Mouse (Mus musculus) brown adipose tissue, adult 24 weeks (tissue): ENCODE data around the gene Klf2. TPM values are rescaled to one million over a fixed set of nuclear protein-coding genes. Genes with fewer than 3 reads are reported as not detected.

Experiments used
- H3K27ac ChIP-seq: fragments of 200-500 bp; replicated peaks from 2 replicates; pipeline ENCODE4 v1.5.1; 2012; ENCODE audit warnings: low read depth, mild to moderate bottlenecking, low read length
- H3K4me1 ChIP-seq: fragments of 200-500 bp; 2 replicates; pipeline ENCODE4 v1.6.1; 2012; ENCODE audit warnings: low read length, mixed read lengths; ENCODE audit not compliant: control insufficient read depth, insufficient read depth, insufficient read length
- H3K4me3 ChIP-seq: fragments of 200-500 bp; 2 replicates; pipeline ENCODE4 v1.5.1; 2012; ENCODE audit warnings: low read depth, mild to moderate bottlenecking, low read length, moderate library complexity; ENCODE audit not compliant: insufficient read depth
- polyA plus RNA-seq: library from polyadenylated mRNA; stranded (reverse); fragments of >200 nt; gene quantifications from 2 replicates; pipeline ENCODE4 v1.2.4, GENCODE M21; 2012; ENCODE audit not compliant: missing spikeins, insufficient read depth, insufficient read length

Klf2 gene
- polyA plus RNA-seq, result 30.6 and 88.0 TPM in 2 replicates

DNA sequence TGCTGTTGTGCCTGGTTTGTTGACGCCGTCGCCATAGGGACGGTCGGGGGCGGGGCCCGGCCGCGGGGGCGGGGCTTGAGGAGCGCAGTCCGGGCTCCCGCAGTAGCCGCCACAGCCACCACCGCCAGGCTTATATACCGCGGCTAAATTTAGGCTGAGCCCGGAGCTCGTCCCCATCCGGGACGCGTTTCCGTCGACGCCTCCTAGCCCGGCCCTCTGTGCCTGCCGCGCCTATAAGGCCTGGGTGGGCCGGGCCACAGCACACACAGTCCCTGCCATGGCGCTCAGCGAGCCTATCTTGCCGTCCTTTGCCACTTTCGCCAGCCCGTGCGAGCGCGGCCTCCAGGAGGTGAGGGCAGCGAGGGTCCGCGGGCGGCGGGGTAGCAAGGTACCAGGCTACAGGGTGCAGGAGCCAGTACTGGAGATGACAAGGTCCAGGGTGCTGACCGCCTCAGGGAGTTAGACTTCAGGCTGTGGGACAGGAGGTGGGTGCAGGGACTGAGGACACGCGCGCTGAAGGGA lies at the start of gene Klf2:
Gene Klf2 (plus strand): TSS at position 233 of the 522 bp plus-strand sequence.
- Histone ChIP-seq H3K4me1 (no peaks in the 10 kb centered on the region), H3K4me3 (peak within 1 kb of the TSS; percentile 95), H3K27ac (peak within 1 kb of the TSS; percentile 93)

- Histone ChIP-seq H3K4me3 (no peak overlapping the region), H3K27ac (peak overlapping the region; percentile 88), H3K4me1 (peaks cover 30% of the 10 kb centered on the region)
Measured at GRCm38 (mm10) chr8:72270606-72271005, 48.2 kb upstream of the Klf2 start.

DNA sequence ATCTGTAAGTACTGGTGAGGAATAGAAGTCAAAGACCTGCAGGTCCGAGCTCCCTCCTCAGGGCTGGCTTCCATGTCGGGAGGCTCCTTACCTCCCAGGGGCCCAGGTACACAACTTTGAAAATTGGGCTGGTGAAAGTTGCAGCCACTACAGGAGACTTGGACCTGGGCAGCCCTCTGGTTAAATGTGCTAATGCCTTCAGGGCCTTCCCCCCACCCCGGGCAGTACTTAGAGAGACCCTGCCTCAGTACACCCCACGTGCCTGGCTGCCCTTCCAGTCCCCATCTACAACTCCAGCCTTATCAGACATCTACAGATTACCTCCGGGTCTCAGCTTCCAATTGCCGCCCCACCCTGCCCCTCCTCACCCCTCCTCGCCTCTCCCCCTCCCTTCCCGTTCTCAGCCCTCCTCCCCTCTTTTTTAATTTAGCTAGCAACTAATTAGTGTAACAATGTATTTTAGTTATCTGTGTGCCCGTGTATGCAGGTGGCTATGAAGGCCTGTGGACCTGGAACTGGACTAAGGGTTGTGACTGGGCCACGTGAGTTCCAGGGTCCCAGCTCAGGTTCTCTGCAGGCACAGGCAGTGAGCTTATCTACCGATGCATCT lies 47.7 kb upstream of the Klf2 start:
- Histone ChIP-seq H3K4me1 (peaks cover 26% of the 10 kb centered on the region), H3K27ac (peak overlapping the region; percentile 88), H3K4me3 (no peak overlapping the region)

DNA sequence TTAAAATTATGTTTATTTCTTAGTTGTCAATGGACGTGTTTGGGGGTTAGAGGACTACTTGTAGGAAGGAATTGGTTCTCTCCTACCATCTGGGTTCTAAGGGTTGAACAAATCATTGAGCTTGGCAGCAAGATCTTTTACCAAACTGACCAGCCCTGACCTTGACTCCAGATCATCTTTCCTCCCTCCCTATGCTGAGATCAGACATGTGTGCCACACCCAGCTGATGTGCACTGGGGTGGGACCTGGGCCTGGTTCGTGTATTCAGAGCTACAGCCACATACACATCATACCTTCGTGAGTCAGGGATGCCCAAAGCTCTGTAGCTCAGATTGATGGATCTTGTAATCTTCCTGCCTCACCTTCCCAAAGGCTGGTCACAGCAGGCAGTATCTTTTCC lies 47.1 kb upstream of the Klf2 start:
- Histone ChIP-seq H3K4me3 (no peak overlapping the region), H3K27ac (peak overlapping the region; percentile 88), H3K4me1 (peaks cover 26% of the 10 kb centered on the region)

DNA sequence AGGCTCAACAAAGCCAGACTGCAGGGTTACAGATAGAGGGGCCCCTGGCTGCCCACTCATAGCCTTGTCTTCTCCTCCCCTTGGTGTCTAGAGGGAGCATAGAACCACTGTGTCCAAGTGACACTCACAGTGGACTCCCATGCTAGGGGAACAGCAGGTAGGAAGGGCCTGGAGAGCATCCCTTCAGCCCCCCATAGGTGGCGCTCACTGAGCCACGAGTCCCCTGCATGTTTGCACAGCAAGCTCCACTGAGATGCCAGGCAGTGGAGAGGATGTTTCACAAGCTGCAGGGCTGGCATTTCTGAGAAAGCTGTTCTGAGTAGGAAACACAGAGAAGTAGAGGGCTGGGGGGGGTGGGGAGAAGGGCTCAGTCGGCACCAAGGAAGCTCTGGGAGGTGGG lies 46.5 kb upstream of the Klf2 start:
- Histone ChIP-seq H3K27ac (peak overlapping the region; percentile 21; the same call in 1 of the 2 replicates), H3K4me3 (no peak overlapping the region), H3K4me1 (peaks cover 25% of the 10 kb centered on the region)

DNA sequence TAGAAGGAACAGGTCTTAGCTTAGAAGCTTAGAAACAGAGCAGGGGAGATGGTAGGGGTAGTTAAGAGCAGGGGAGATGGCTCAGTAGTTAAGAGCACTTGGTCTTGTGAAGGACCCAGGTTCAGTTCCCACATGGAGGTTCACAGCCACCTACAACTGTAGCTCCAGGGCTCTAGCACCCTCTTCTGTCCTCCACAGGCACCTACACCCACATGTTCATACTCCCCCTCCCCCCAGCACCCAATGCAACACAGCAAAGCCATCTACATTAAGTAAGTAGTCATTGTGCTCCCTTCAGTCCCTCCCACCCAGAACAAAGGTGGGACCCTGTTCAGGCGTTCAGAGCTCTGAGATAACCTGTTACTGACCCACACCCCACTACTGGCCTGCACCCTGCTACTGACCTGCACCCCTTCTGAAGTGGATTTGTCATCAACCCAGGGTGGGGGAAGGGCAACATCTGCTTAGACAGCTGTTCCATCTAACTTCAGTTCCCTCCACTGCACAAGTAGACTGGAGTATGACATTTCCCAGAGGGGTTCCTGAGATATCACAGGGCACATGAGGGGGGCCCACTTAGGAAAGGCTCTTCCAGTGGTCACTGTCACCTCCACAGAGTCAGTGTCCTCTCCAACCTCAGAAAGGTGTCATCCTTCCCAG lies 45.6 kb upstream of the Klf2 start:
- no peak overlapping the region for H3K4me3 ChIP-seq
- H3K4me1 ChIP-seq, result peaks cover 22% of the 10 kb centered on the region
- peak overlapping the region; percentile 21; the same call in 1 of the 2 replicates for H3K27ac ChIP-seq

GRCm38 (mm10) chr8:72273807-72274206 lies 45.0 kb upstream of the Klf2 start:
- H3K27ac ChIP-seq, result no peak overlapping the region
- no peak overlapping the region for H3K4me3 ChIP-seq
- peaks cover 20% of the 10 kb centered on the region for H3K4me1 ChIP-seq

GRCm38 (mm10) chr8:72277244-72277643 lies 41.6 kb upstream of the Klf2 start:
- Histone ChIP-seq H3K4me3 (no peak overlapping the region), H3K4me1 (peaks cover 2% of the 10 kb centered on the region; the same call in 1 of the 2 replicates), H3K27ac (no peak overlapping the region)

DNA sequence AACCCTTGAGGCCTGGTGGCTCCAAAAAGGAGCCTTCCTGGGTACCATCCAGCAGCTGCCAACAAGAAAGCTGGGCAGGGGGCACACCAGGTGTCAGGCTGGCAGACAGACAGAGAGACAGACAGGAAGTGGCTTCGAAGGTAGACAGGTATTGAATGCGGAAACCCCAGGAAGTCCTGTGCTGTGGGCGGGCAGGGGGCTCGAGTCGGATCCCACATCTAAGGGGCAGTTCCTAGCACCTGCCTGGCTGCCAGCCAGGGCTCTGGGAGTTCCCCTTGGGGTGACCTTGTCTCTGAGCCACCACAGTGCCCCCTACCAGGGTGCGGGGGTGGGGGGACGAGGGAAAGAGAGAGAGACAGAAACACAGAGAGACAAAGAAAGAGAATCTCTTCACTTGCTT lies 39.7 kb upstream of the Klf2 start:
- Histone ChIP-seq H3K27ac (no peak overlapping the region), H3K4me1 (peaks cover 2% of the 10 kb centered on the region; the same call in 1 of the 2 replicates), H3K4me3 (no peak overlapping the region)

DNA sequence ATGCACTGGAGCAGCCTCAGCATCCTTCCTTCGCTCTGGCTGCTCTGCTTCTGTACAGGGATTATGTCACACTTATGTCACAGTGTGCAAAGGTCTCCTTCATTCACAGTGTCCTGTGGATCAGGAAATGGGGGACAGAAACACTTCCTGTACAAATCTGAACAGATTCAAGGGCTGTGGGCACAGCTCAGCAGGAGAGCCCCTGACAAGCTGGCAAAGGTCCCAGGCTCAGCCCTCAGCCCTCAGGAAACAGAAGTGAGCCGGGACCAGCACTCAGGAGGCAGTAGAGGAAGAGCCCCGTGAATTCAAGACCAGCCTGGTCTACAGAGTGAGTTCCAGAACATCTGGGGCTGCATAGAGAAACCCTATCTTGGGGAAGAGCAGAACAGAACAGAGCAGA lies 37.2 kb upstream of the Klf2 start:
- Histone ChIP-seq H3K27ac (peak overlapping the region; percentile 1), H3K4me1 (peaks cover 2% of the 10 kb centered on the region; the same call in 1 of the 2 replicates), H3K4me3 (no peak overlapping the region)

GRCm38 (mm10) chr8:72285285-72285684 lies 33.5 kb upstream of the Klf2 start:
- no peak overlapping the region for H3K4me3 ChIP-seq
- H3K27ac ChIP-seq, result no peak overlapping the region
- peaks cover 3% of the 10 kb centered on the region; the same call in 1 of the 2 replicates for H3K4me1 ChIP-seq

GRCm38 (mm10) chr8:72289051-72289450 lies 29.8 kb upstream of the Klf2 start:
- no peak overlapping the region for H3K4me3 ChIP-seq
- peaks cover 4% of the 10 kb centered on the region; the same call in 1 of the 2 replicates for H3K4me1 ChIP-seq
- H3K27ac ChIP-seq, result no peak overlapping the region

- Histone ChIP-seq H3K4me3 (no peak overlapping the region), H3K27ac (no peak overlapping the region), H3K4me1 (peaks cover 16% of the 10 kb centered on the region)
Measured at GRCm38 (mm10) chr8:72291104-72291503, 27.7 kb upstream of the Klf2 start.

- no peak overlapping the region for H3K4me3 ChIP-seq
- H3K27ac ChIP-seq, result no peak overlapping the region
- peaks cover 20% of the 10 kb centered on the region for H3K4me1 ChIP-seq
Measured at GRCm38 (mm10) chr8:72293309-72293708, 25.5 kb upstream of the Klf2 start.

DNA sequence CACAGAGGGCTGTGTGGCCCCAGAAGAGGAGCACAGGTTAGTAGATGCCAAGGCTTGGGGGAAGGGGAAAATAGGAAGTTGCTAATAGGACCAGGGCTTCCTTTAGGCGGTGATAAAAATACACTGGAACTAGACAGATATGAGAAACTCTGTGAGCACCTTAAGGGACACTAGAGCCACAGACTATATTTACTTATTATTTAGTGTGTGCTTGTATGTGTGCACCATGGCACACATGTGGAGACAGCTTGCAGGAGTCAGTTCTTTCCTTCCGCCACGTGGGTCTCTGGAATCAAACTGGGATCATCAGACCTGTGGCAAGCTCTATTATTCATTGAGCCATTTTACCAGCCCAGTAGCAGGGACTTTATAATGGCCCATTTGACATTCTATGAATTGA lies 23.7 kb upstream of the Klf2 start:
- Histone ChIP-seq H3K4me3 (no peak overlapping the region), H3K4me1 (peaks cover 22% of the 10 kb centered on the region), H3K27ac (peak overlapping the region; percentile 99)
